Mouse (Mus musculus): ENCODE data around the gene Zfp526.

DNA sequence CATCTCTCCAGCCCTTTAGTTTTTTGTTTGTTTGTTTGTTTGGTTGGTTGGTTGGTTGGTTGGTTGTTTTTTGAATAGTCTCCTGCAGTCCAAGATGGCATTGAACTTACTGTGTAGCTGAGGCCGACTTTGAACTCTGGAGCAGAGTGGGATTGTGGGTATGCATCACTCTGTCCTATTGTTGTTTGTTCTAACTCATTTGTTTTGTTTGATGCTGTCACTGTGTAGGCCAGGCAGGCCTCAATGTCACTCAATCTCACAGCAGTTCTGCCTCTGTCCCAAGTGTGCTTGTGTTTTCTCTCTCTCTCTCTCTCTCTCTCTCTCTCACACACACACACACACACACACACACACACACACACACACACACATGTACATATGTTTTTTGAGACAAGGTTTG, 40.7 kb downstream of the Zfp526 start:
- TF ChIP-seq CTCF (IDR thresholded peaks at IDR 0.05; ENCODE audit: insufficient read depth, low read length) (no peak), POLR2A (IDR thresholded peaks at IDR 0.05; ENCODE audit: borderline replicate concordance, extremely low read depth, low read depth, low read length) (no peak)
